Mouse (Mus musculus) c-Kit-negative CD71-positive TER-119-positive erythroid progenitor cells, embryonic 14.5 days (primary cell): Measurements from ENCODE around the gene Tex36.

Experiments used
- DNase-seq: peaks from one replicate; pipeline ENCODE4 v3.0.0-alpha.2; 2013; ENCODE audit warnings: low read depth, low spot score

Gene Tex36

GRCm38 (mm10) chr7:133591750-133592149 is 10.2 kb downstream of the Tex36 start:
- no peak for DNase-seq

- DNase-seq = no peak
Measured at GRCm38 (mm10) chr7:133583216-133583615, 18.7 kb downstream of the Tex36 start.

- DNase-seq = no peak
Measured at GRCm38 (mm10) chr7:133580296-133580640, 21.7 kb downstream of the Tex36 start.

- DNase-seq = no peak
Measured at GRCm38 (mm10) chr7:133579491-133580295, 22.3 kb downstream of the Tex36 start.

- DNase-seq = no peak
Measured at GRCm38 (mm10) chr7:133576825-133577224, 25.1 kb downstream of the Tex36 start.

- no peak for DNase-seq
Measured at GRCm38 (mm10) chr7:133576281-133576680, 25.7 kb downstream of the Tex36 start.

GRCm38 (mm10) chr7:133571927-133572326 is 30.0 kb downstream of the Tex36 start:
- no peak for DNase-seq

- no peak for DNase-seq
Measured at GRCm38 (mm10) chr7:133569194-133569880, 32.6 kb downstream of the Tex36 start.

GRCm38 (mm10) chr7:133564600-133564999 is 37.4 kb downstream of the Tex36 start:
- DNase-seq = no peak

- no peak for DNase-seq
Measured at GRCm38 (mm10) chr7:133563175-133563824, 38.7 kb downstream of the Tex36 start.

- DNase-seq = no peak
Measured at GRCm38 (mm10) chr7:133555786-133556492, 46.0 kb downstream of the Tex36 start.

- DNase-seq = no peak
Measured at GRCm38 (mm10) chr7:133552306-133552991, 49.5 kb downstream of the Tex36 start.

GRCm38 (mm10) chr7:133551000-133551399 is 51.0 kb downstream of the Tex36 start:
- no peak for DNase-seq

GRCm38 (mm10) chr7:133548434-133548833 is 53.5 kb downstream of the Tex36 start:
- no peak for DNase-seq

- DNase-seq = no peak
Measured at GRCm38 (mm10) chr7:133545631-133546030, 56.3 kb downstream of the Tex36 start.

GRCm38 (mm10) chr7:133544966-133545365 is 57.0 kb downstream of the Tex36 start:
- no peak for DNase-seq

- no peak for DNase-seq
Measured at GRCm38 (mm10) chr7:133543131-133543530, 58.8 kb downstream of the Tex36 start.

- no peak for DNase-seq
Measured at GRCm38 (mm10) chr7:133537366-133537765, 64.6 kb downstream of the Tex36 start.
